Comparison of ENCODE assay signal across 8 mouse cellular contexts in genomic region chr14:118437156-118437931, GRCm38 (mm10).
DNase-seq lines count a peak whose midpoint lies in the region; ATAC-seq and TF ChIP-seq lines count a peak whose summit lies in the region.

No protein-coding gene starts in this region.

- no peaks in the 10 kb centered on the region for H3K36me3 ChIP-seq in forebrain, embryonic 15.5 days
- no peaks in the 10 kb centered on the region for H3K36me3 ChIP-seq in intestine, embryonic 15.5 days
- H3K36me3 ChIP-seq in stomach, embryonic 15.5 days = no peaks in the 10 kb centered on the region

- peaks cover 21% of the 10 kb centered on the region for H3K4me1 ChIP-seq in forebrain, embryonic 15.5 days
- H3K4me1 ChIP-seq in intestine, embryonic 15.5 days (replicated peaks) = peaks cover 10% of the 10 kb centered on the region; the same call in 1 of the 2 replicates
- H3K4me1 ChIP-seq in stomach, embryonic 15.5 days = peaks cover 11% of the 10 kb centered on the region

- peak overlapping the region; percentile 98 for H3K4me2 ChIP-seq in forebrain, embryonic 15.5 days (replicated peaks)
- peak overlapping the region; percentile 90 for H3K4me2 ChIP-seq in intestine, embryonic 15.5 days (replicated peaks)
- H3K4me2 ChIP-seq in stomach, embryonic 15.5 days = peak overlapping the region; percentile 83

- H3K9me3 ChIP-seq in forebrain, embryonic 15.5 days = no peaks in the 10 kb centered on the region
- no peaks in the 10 kb centered on the region for H3K9me3 ChIP-seq in intestine, embryonic 15.5 days
- H3K9me3 ChIP-seq in stomach, embryonic 15.5 days = no peaks in the 10 kb centered on the region

- DNase-seq in cerebellum, postnatal 14 days = peak; percentile 20 to 32
- no peak for DNase-seq in cerebellum, adult 11-12 months
- no peak for DNase-seq in Patski (ENCODE audit: low read depth, low spot score)
- DNase-seq in mesoderm, embryonic 11.5 days (ENCODE audit: low read depth, low spot score) = peak; percentile 44
- DNase-seq in spleen, postnatal 36 days (ENCODE audit: low spot score in 2 of 2) = no peak

- peak; percentile 2 for ATAC-seq in Patski
- peak; percentile 89 for ATAC-seq in forebrain, embryonic 15.5 days (replicated peaks)
- peak; percentile 82 for ATAC-seq in intestine, embryonic 15.5 days
- ATAC-seq in stomach, embryonic 15.5 days (ENCODE audit: insufficient read depth, low FRiP score, low read depth) = peak; percentile 50; the same call in 1 of the 2 replicates

- peak overlapping the region; percentile 50 for H3K9ac ChIP-seq in forebrain, embryonic 15.5 days (replicated peaks)
- H3K9ac ChIP-seq in intestine, embryonic 15.5 days = peak overlapping the region; percentile 39
- no peak overlapping the region for H3K9ac ChIP-seq in stomach, embryonic 15.5 days

- TF ChIP-seq CTCF in Patski (IDR thresholded peaks at IDR 0.05) = no peak

- peak overlapping the region; percentile 54 for H3K4me3 ChIP-seq in forebrain, embryonic 15.5 days
- peak overlapping the region; percentile 44 for H3K4me3 ChIP-seq in intestine, embryonic 15.5 days (replicated peaks)
- H3K4me3 ChIP-seq in stomach, embryonic 15.5 days (replicated peaks) = peak overlapping the region; percentile 46

- in situ Hi-C loops in Patski (cut with MboI; ENCODE audit: low pct_unique_long_range_greater_than_20kb) = no loop called here

- CTCF ChIA-PET in Patski (lab: Charles Lee) = no interaction called here

- 1% methylated on average over 36 of the region's 36 CpGs for WGBS in forebrain, embryonic 15.5 days
- WGBS in intestine, embryonic 15.5 days = under 1% methylated on average over 36 of the region's 36 CpGs
- under 1% methylated on average over 35 of the region's 36 CpGs for WGBS in stomach, embryonic 15.5 days

- H3K27ac ChIP-seq in forebrain, embryonic 15.5 days (replicated peaks) = no peak overlapping the region
- H3K27ac ChIP-seq in intestine, embryonic 15.5 days = no peak overlapping the region
- no peak overlapping the region for H3K27ac ChIP-seq in stomach, embryonic 15.5 days

- peaks cover 71% of the 10 kb centered on the region for H3K27me3 ChIP-seq in Patski
- H3K27me3 ChIP-seq in forebrain, embryonic 15.5 days = peaks cover 38% of the 10 kb centered on the region
- peaks cover 51% of the 10 kb centered on the region for H3K27me3 ChIP-seq in intestine, embryonic 15.5 days (replicated peaks)
- peaks cover 47% of the 10 kb centered on the region for H3K27me3 ChIP-seq in stomach, embryonic 15.5 days (replicated peaks)

- POLR2A ChIA-PET in Patski (lab: Charles Lee) = no interaction called here

Comparison
In these comparisons a context has a peak if more than half of its experiments do, and no peak if none do; other contexts are left out.
1. DNase-seq: peak in cerebellum, postnatal 14 days (2 of 2) and mesoderm, embryonic 11.5 days (single experiment); none in cerebellum, adult 11-12 months (single experiment), Patski (single experiment) and spleen, postnatal 36 days (0 of 2).
2. ATAC-seq: peak in every context shown above with its lines; median percentile 89 in forebrain, embryonic 15.5 days; 82 in intestine, embryonic 15.5 days; 50 in stomach, embryonic 15.5 days; 2 in Patski.
3. Peak in every context shown above with its lines, with median percentiles within 50 percentile points of each other: H3K4me2 ChIP-seq and H3K4me3 ChIP-seq.